Mouse (Mus musculus) adrenal gland, adult 18-20 months (tissue): ENCODE measurements around the gene Sctr. TPM values are rescaled to one million over a fixed set of nuclear protein-coding genes. Genes with fewer than 3 reads are reported as not detected.

Experiments
- DNase-seq, 2 experiments: peaks; one replicate each; pipeline ENCODE4 v3.0.0; 2021 to 2022; ENCODE audit warnings: low spot score in 2 of 2
- total RNA-seq, 2 experiments: library from RNA; stranded (reverse); gene quantifications; 1 replicate in 1 of 2; 2 replicates in 1 of 2; pipeline ENCODE4 v1.2.3; 2021

Gene Sctr
- total RNA-seq, 2 experiments from 2014 or later = 7.3 to 9.5 TPM

DNA sequence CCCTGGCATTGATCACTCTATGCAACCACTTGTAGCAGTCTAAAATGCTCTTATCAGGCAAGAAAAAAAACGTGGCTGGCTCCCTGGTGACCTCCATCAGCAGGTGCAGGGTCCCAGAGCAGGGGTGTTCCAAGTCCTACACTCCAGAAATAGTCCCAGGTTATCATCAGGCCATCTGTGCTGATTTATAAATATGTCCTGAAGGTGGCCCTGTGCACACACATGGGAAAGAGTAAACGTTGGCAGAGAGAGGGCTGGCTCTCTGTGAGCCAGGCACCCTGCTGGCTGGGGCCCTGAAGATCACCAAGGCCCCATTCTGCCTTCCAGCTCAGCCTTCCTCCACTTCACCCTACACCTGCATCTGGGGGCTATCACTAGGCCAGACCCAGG, 18.4 kb downstream of the Sctr start:
- no peak for DNase-seq

DNA sequence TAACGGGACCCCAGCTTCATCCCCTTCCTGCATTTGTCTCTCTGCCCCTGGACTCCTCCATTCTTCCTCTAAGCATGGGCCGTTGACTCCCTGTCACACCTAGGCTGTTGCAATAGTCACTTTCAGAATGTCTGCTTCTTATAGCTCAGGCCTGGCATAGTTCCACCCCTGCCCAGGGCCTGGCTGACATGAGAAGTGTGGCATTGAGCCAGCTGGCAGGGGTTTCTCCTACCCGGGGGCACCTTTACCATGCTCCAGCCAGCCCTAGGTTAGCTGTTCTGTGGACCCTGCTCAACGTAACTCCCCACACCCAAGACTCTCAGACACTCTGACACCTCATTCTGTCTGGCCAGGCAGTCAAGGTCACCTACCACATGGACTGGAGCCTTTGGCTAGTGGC, 21.0 kb downstream of the Sctr start:
- DNase-seq = no peak

DNA sequence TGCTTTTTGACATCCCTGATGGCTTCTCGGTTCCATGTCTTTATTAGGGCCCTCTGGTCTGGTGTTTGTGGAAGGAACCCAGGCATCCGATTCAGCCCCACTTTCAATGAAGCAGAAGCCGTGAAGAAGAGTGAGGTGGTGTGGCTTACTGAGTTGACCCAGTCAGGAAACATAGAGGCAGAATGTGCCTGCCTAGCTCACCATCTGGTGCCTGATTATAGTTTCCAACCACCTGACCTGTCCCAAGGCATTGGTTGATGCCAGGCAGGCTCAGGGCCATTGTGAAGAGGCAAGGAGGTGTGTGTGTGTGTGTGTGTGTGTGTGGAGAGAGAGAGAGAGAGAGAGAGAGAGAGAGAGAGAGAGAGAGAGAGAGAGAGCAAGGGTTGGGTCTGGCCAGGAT, 23.8 kb downstream of the Sctr start:
- no peak for DNase-seq

DNA sequence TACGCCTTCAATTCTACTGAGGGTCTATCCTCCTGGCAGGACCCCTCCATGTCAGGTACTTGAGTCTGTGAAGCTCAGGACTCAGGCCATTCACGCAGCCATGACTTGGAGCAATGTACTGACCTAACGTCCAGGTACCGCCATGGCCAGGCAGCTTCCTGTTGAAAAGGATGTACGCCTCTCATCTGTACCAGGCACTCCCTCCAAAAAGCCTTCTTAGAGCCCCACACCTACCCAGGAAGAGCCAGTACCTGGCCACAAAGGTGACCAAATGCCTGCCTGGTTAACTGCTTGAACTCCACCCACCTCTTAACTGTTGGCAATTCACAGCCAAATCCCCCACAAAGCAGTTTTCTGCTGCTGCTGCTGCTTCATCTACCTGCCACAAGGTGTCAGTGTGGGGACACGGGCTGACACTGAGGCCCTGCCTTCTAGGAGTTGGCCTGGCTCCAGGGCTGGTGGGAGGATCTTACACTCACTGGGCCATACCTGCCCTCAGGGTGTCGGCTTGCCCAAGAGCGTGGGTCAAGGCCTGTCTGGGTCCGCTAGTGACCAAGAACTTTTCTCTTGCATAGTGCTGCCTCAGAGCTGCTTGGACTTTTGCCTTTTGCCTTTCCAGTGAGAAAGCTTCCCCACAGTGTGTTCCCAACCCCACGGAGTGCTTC, 26.2 kb downstream of the Sctr start:
- peak; percentile 79 to 80 for DNase-seq

DNA sequence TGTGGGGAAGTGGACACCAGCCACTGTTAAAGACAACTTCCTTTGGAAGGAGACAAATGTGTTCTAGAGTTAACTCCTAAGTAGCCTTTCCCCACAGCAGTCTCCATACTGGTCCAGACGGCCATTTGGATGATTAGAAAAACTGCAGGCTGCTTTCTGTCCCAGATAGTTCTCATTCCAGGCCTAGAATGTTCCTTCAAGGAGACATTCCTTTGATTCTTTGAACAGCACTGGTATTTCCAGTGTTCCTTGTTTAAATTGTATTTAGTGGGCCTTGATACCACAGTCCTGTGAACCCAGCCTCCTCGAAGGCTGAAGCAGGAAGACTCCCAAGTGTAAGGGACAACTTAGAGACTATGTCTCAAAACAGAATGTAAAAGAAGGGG, 26.8 kb downstream of the Sctr start:
- no peak for DNase-seq

DNA sequence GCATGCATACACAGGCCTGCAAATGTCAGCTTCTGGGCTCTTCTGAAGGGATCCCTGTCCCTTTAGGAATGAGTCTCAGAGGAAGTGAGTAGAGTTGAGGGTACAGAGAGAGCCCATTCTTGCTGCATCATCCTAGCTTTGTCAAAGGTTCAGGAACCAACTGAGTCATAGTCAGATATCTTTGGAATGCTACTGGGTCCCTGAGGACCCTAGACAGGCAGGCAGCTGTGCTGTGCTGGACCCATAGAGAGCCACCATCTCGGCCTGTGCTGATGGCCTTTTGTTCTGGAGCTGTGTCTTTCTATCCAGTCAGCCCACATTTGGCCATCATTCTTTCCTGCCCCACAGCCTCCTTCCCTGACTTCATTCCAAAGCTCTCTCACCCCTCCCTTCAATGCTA, 28.1 kb downstream of the Sctr start:
- DNase-seq = no peak

DNA sequence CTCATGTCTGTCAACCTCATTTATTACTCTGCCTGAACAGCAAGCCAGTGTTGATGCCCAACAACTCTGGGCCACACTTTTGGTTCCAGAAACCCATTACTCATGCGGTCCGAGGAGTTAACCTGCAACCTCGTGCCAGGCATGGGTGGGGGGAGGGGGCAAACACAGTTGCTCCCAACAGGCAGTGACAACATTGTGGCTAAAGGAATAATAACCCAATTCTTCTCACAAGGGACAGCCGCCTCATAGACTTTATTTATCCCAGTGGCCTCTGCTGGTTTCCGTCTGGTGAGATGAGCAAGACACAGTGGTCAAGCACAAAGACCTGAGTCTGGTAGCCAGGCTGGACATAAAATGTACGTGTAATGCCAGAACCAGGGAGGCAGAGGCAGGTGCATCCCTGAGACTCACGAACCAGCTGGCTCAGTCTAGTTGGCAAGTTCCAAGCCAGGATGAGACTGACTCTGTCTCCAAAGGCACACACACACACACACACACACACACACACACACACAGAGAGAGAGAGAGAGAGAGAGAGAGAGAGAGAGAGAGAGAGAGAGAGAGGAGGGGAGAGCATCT, 28.9 kb downstream of the Sctr start:
- DNase-seq = no peak

DNA sequence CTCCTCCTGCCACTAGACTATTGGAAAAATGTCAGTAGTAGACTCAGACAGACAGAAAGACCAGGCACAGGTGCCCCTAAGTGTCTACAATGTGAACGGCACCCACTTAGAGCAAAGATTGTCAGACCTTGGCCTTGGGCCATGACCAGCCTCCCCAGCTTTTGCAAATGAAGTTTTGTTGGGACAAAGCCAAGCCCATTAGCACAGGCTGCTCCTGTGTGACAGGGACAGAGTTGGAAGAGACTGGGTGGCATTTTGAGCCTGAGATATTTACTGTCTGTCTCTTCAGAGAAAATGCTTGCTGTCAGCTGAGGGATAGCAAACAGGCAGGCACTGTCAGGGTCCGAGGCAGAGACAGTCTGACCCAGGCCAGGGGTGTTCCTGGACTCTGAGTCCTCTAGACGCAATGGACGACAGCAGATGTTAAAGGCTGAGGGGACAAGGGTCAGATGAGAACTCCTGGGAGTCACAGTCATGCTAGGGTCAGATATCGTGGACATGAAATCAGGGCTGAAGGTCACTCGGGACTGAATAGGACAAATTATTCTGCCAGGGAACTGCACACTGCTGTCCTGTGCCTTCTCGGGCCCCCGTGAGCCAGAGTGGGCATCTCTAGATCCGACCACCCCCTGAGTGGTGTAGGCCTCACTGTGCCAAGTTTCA, 30.5 kb downstream of the Sctr start:
- DNase-seq = peak in 1 of 2 experiments; percentile 37

DNA sequence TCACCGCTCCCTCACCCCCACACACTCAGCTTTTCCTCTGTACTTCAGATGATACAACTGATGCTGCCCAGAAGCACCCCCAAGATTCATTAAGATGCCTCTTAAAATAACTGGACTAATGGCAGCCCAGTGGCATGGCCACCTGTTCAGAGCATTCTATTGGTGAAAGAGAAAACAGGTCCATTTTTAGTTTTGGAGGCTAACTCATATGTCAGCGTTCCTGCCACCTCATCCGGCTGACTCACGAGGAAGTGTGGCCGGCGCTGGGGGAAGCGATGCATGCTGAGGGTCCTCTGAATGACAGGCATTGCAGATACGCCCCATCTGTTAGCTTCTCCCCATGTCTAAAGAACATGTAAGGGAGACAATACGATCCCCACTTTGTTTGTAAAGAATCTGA, 31.9 kb downstream of the Sctr start:
- DNase-seq = no peak

DNA sequence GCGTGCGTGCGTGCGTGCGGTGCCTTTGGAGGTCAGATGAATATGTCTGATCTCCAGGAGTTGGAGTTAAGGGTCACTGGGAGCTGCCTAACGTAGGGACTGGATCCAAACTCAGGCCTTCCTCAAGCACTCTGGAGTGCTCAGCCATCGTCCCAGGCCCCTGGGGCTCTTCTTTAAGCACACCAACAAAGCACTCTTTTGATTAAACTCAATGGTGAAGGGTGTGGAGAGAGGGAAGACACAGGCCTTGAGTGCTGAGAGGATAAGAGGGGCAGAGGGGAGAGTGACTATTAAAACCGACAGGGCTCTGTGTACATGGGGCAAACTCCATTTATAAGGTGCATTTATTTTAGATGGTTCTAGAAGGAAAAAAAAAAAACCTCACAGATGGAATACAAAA, 35.7 kb downstream of the Sctr start:
- DNase-seq = no peak

DNA sequence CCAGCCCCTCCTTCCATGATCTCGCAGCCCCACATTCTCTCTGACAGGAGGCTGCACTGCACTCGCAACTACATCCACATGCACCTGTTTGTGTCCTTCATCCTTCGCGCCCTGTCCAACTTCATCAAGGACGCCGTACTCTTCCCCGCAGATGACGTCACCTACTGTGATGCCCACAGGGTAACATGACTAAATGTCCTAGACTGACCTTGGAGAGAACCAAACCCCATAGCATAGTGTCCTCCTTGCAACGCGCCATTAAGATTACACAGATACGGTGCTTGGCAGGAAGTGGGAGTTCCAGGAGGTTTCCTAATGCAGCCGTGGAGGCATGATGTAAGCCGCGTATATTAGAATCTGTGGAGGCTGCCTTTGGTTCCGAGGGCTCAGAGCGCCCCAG, 37.9 kb downstream of the Sctr start:
- DNase-seq = no peak

DNA sequence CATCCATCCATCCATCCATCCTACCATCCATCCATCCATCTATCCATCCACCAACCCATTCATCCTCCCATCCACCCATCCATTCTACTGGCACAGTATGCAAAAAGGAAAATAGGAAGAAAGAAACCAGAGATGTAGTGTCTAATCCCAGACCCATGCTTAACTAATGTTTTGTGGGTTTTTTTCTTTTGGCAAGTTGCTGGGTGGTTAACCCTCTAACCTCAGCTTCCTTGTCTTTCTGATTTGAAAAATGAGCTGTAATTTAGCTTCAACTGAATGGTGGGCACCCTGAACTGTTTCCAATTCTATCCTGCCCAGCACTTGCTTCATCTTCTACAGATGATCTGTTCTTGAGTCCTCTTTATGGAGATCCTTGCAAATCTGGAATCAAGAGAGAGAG, 40.6 kb downstream of the Sctr start:
- no peak for DNase-seq

DNA sequence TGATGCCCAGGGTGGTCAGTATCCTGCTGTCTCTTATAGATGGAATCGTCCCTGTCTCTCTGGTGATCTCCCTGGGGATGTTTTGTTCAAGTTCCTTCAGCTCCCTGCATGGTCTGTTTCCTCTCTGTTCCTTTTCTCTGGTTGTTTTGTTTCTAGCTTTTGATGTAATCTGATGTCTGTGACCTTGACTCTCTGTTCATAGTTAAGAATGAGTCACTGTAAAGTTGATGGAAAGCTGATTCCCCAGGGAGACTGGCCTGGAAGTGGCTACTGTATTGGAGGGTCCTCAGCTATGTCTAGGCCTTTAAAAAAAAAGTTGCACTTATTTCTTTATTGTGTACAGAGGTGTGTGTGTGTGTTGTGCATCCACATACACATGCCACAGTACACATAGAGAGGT, 44.4 kb downstream of the Sctr start:
- no peak for DNase-seq

DNA sequence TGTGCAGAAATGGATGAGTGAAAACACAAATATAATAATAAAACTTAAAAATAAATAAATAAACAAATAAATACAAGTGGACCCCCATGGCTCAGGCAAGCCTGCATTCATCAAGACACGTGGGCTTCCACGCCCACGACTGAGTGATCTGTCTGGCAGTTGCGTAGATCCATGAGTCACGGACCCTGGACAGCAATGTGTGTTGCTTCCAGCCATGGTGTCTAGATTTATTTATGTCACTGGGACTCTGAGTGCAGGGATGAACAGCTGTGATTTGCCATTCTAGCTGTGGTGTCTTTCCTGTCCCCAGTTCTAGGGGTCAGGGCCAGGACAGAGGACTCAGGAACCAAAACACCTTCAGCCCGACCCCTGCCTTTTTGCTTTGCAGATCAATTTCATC, 48.3 kb downstream of the Sctr start:
- DNase-seq = peak in 1 of 2 experiments; percentile 42

DNA sequence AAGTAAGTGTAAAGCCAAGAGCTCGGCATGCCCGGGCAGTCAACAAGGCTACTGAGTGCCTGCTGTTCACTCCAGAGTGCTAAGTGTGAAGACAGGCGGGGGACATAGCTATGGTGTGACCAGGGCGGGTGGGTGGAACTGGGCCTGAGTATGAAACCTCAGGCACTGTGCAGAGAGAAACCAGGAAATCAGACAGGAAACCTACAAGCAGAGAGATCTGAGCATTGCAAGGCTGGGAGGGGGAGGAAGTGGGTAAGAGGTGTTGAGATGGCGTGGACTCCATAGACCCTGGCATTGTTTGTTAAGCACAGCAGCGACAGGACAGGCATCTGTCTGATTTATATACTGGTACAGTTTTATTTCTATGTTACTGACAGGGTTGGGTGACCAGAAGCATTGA, 48.8 kb downstream of the Sctr start:
- no peak for DNase-seq

DNA sequence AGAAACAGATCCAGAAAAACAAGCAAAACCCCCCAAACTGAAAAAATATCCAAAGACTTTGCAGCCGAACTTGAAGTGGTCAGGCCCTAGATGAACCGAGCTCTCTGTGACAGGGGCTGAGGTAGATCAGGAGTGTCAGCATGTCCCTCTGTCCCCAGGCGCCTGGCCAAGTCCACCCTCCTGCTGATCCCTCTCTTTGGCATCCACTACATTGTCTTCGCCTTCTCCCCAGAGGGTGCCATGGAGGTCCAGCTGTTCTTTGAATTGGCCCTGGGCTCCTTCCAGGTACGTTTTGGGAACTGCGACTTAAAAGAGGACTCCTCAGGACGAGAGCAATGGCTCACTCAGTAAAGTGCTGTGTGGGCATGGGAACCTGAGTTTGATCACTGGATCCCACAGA, 49.5 kb downstream of the Sctr start:
- DNase-seq = no peak

DNA sequence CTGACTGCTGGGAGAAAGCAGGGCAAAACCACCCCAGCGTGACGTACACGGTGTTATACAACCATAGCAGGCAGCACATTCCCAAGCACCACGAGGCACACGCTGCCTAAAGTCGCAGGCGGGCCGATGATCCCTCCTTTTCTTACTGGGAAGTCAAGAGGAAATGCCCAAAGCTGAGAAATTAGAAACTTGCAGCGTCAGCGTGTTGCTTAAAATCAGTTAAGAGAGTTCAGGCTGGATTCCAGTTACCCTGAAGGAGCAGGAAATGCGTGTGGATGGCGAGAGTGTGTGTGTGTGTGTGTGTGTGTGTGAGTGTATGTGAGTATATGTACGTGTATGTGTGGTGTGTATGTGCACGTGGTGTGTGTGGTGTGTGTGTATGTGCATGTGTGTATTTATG, 50.4 kb downstream of the Sctr start:
- no peak for DNase-seq

DNA sequence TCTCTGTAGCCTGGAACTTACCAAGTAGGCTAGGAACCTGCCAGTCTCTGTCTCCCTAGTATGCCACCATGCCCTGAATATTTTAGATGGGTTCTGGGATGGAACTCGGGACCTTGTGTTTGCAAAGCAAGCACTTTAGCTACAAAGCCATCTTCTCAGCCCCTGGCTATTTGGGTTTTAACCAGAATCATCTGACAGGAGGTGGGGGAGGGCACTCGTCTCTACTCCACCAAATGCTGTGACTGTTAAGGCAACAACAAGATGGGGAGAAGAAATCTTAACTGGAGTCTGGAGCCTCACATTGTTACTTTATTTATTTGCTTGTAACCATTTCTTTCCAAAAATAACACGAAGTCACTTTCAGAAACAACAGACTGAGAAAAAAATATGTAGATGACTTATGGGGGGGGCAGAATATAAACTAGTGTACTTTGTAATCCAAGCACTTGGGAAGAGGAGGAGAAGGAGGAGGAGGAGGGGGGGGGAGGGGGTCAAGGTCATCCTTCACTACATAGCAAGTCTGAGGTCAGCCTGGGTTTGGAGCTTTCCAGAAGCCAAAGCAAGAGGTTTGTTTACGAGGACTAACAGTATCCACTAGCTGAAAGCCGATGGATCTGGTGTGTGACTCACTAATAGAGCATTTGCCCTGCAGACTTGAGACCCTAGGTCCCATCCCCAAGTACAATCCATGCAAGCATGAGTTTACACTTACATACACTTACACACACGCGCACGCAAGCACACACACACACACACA, 51.2 kb downstream of the Sctr start:
- DNase-seq = no peak

DNA sequence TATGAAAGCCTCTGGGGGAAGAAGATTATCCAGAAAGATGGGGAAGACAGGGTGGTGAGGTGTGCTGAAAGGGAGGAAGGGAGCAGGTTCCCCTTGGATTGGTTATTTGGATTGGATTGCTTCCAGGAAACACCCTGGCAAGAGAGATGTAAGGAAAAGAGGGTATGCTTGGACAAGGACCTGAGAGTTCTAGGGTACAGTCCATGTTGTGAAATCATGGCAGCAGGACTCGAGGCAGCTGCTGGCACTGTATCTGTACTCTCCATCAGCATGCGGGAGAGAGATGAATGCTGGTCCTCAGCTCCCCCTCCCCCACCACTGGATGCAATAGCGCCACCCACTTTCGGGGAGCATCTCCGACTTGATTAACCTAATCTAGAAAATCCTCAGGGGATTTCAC, 54.0 kb downstream of the Sctr start:
- no peak for DNase-seq

DNA sequence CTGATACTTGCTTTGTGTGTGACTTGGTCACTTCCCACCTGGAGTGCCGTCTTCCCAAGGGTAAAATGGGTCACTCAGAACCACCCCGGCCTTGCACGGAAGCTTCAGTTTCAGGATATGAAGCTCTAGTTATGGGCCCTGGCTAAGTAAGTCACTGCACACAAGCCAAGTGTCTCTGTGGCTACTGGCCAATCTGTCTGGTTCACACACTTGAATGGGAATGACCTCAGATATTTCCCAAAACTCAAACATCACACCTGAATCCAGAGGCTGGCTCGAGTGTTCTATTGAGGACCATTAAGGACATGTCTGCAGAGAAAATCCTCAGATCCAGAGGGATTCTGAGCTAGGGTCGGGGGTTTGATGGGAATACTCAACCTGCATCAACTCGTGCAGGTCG, 55.5 kb downstream of the Sctr start:
- no peak for DNase-seq

DNA sequence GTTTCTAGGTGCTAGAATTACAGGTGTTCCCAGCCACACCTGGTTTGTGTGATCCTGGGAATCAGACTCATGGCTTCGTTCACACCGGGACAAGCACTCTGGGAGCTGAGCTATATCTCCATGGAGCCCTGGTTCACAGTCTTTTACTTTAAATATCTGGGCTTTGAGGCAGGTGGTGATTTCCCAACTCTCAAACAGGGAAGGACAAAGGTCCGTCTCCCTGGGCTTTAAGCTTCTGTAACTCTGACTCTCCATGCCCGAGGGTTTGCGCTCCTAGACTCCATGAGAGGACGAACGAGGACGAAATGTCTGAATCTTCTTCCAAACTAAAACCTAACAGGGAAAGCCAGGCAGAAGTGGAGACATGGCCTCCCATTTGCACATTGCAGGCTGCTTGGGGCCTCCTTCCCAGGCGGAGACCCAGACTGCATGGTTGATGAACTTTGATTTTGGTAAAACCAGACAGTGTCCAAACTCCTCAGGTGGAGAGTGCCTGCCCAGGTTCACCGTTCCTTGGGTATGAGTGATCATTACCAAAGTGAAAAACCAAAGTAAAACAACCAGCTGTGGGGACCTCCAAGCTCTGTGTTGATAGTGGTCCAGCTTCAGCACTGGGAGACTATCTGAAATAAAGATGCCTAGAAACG, 57.5 kb downstream of the Sctr start:
- no peak for DNase-seq

DNA sequence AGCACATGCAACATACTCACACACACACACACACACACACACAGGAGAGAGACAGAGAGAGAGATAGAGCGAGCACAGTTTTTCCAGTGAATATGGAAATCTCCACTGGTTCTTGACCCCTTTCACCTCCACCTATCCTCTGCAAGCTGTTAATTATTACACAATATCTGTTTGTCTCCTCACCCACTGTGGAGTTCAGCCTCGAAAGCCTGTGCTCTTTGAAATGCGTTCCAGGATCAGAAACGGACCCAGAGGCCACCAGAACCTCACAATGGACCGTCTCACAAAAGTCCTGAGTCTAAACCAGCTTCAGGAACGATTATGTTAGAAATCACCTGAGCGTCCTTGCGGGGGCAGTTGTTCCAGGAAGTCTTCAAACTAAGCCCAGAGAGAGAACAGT, 59.5 kb downstream of the Sctr start:
- no peak for DNase-seq
